8 mouse cellular contexts compared by ENCODE assay signal in the genomic region with DNA sequence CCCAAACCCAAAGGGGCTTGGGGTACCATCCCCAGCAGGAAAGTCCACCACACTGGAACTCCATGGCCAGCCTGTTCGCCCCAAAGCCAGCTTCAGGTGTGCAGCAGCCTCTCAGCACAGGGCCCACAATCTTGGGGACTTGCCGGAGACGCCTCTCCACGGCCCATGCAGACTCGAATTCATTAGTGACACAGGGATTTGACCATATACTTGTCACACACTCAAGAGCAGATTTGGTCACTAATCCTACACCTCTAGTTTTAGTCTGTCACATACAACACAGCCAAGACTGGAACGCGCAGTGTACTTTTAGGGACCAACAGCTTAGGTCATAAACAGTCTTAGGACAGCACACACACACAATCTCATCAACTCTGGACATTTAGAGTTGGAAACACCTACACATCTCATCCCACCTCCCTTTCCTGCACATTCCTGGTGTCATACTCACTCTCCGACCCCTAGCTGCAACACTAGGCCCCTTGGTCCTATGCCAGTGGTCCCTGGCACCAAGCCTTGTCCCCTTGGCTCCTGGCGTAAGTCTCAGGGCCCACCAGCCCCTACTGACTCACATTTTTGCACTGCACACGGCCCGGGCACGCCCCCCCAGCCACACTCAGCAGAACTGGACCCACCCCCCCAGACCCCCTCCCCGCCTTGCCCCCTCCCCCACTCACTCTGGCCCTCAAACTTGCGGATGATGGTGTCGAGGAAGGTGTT. TPM values are rescaled to one million over a fixed set of nuclear protein-coding genes. Genes with fewer than 3 reads are reported as not detected.
A peak's percentile ranks its signal among the peaks of the same experiment; 100 is the strongest.
DNase-seq lines count a peak whose midpoint lies in the region; ATAC-seq lines count a peak whose summit lies in the region.

No protein-coding gene starts in this region.

- ATAC-seq in liver, embryonic 11.5 days (replicated peaks; ENCODE audit: low FRiP score), result no peak
- ATAC-seq in embryonic facial prominence, embryonic 13.5 days (ENCODE audit: insufficient number of reproducible peaks, insufficient read depth, low FRiP score, low TSS enrichment, low read depth), result no peak
- no peak for ATAC-seq in intestine, embryonic 14.5 days (replicated peaks; ENCODE audit: low FRiP score, low TSS enrichment, low read depth)
- ATAC-seq in neural tube, embryonic 14.5 days (ENCODE audit: low read depth), result no peak
- ATAC-seq in megakaryocyte-erythroid progenitor cell, adult 5-6 weeks (replicated peaks; ENCODE audit: low FRiP score, low TSS enrichment, poor library complexity, severe bottlenecking), result no peak

- peak overlapping the region; percentile 63 for H3K4me3 ChIP-seq in liver, embryonic 11.5 days (ENCODE audit: low read depth, low read length)
- H3K4me3 ChIP-seq in embryonic facial prominence, embryonic 13.5 days, result peak overlapping the region; percentile 63
- H3K4me3 ChIP-seq in intestine, embryonic 14.5 days (ENCODE audit: low read depth, low read length), result peak overlapping the region; percentile 68
- peak overlapping the region; percentile 75 for H3K4me3 ChIP-seq in neural tube, embryonic 14.5 days (ENCODE audit: low read depth, low read length)

- peaks cover 78% of the 10 kb centered on the region for H3K27me3 ChIP-seq in liver, embryonic 11.5 days (replicated peaks; ENCODE audit: control insufficient read depth, insufficient read depth, low read length)
- peaks cover 91% of the 10 kb centered on the region for H3K27me3 ChIP-seq in embryonic facial prominence, embryonic 13.5 days
- H3K27me3 ChIP-seq in intestine, embryonic 14.5 days (replicated peaks; ENCODE audit: control insufficient read depth, insufficient read depth, low read length), result peaks cover 2% of the 10 kb centered on the region; the same call in 1 of the 2 replicates
- peaks cover 3% of the 10 kb centered on the region; the same call in 1 of the 2 replicates for H3K27me3 ChIP-seq in neural tube, embryonic 14.5 days (ENCODE audit: control insufficient read depth, insufficient read depth, low read length)

- H3K4me2 ChIP-seq in liver, embryonic 11.5 days, result peak overlapping the region; percentile 88
- peak overlapping the region; percentile 100 for H3K4me2 ChIP-seq in embryonic facial prominence, embryonic 13.5 days
- H3K4me2 ChIP-seq in intestine, embryonic 14.5 days (ENCODE audit: low read length), result peak overlapping the region; percentile 90
- peak overlapping the region; percentile 99 for H3K4me2 ChIP-seq in neural tube, embryonic 14.5 days (ENCODE audit: low read depth, low read length)

- no peak overlapping the region for H3K27ac ChIP-seq in liver, embryonic 11.5 days (ENCODE audit: low read depth, low read length)
- no peak overlapping the region for H3K27ac ChIP-seq in embryonic facial prominence, embryonic 13.5 days
- peak overlapping the region; percentile 92; the same call in 1 of the 2 replicates for H3K27ac ChIP-seq in intestine, embryonic 14.5 days (ENCODE audit: low read depth)
- peak overlapping the region; percentile 95 for H3K27ac ChIP-seq in neural tube, embryonic 14.5 days (ENCODE audit: low read depth, low read length)

- peak overlapping the region; percentile 59 for H3K9ac ChIP-seq in liver, embryonic 11.5 days (ENCODE audit: low read depth, low read length)
- peak overlapping the region; percentile 73 for H3K9ac ChIP-seq in embryonic facial prominence, embryonic 13.5 days
- peak overlapping the region; percentile 74 for H3K9ac ChIP-seq in intestine, embryonic 14.5 days (ENCODE audit: low read length)
- H3K9ac ChIP-seq in neural tube, embryonic 14.5 days (replicated peaks; ENCODE audit: low read depth, low read length), result peak overlapping the region; percentile 81

- WGBS in liver, embryonic 11.5 days, result 40% methylated on average over 15 of the region's 15 CpGs
- WGBS in embryonic facial prominence, embryonic 13.5 days, result 39% methylated on average over 15 of the region's 15 CpGs
- WGBS in intestine, embryonic 14.5 days, result 31% methylated on average over 15 of the region's 15 CpGs
- 32% methylated on average over 14 of the region's 15 CpGs for WGBS in neural tube, embryonic 14.5 days

- H3K4me1 ChIP-seq in liver, embryonic 11.5 days (replicated peaks; ENCODE audit: control insufficient read depth, insufficient read depth, low read length), result peaks cover 34% of the 10 kb centered on the region
- H3K4me1 ChIP-seq in embryonic facial prominence, embryonic 13.5 days, result peaks cover 34% of the 10 kb centered on the region
- H3K4me1 ChIP-seq in intestine, embryonic 14.5 days (replicated peaks; ENCODE audit: control insufficient read depth, insufficient read depth, low read length), result peaks cover 52% of the 10 kb centered on the region
- H3K4me1 ChIP-seq in neural tube, embryonic 14.5 days (ENCODE audit: control insufficient read depth, insufficient read depth, low read length), result peaks cover 43% of the 10 kb centered on the region

- DNase-seq in liver, embryonic 11.5 days (ENCODE audit: low spot score), result no peak
- DNase-seq in liver, result no peak
- no peak for DNase-seq in intestine, embryonic 14.5 days (ENCODE audit: low spot score)
- no peak for DNase-seq in yolk sac, embryonic 10.5 days (ENCODE audit: low spot score)
- no peak for DNase-seq in layer of hippocampus, adult 18-20 months (ENCODE audit: low spot score in 2 of 2)

- no peaks in the 10 kb centered on the region for H3K36me3 ChIP-seq in liver, embryonic 11.5 days (ENCODE audit: control insufficient read depth, insufficient read depth, low read length)
- no peaks in the 10 kb centered on the region for H3K36me3 ChIP-seq in embryonic facial prominence, embryonic 13.5 days
- 0 out of 2 replicates have a peak, but pooled peaks cover 3% of the 10 kb centered on the region for H3K36me3 ChIP-seq in intestine, embryonic 14.5 days (ENCODE audit: control insufficient read depth, insufficient read depth, low read length)
- H3K36me3 ChIP-seq in neural tube, embryonic 14.5 days (ENCODE audit: control insufficient read depth, insufficient read depth, low read length), result no peaks in the 10 kb centered on the region

- no peaks in the 10 kb centered on the region for H3K9me3 ChIP-seq in liver, embryonic 11.5 days (ENCODE audit: control insufficient read depth, low read length)
- H3K9me3 ChIP-seq in embryonic facial prominence, embryonic 13.5 days, result no peaks in the 10 kb centered on the region
- no peaks in the 10 kb centered on the region for H3K9me3 ChIP-seq in intestine, embryonic 14.5 days (ENCODE audit: control insufficient read depth, low read length)
- H3K9me3 ChIP-seq in neural tube, embryonic 14.5 days (ENCODE audit: control insufficient read depth, low read length), result no peaks in the 10 kb centered on the region

RNA-seq across cellular contexts. Expression of a gene that starts 0.7 kb away (rescaled TPM):
- polyA plus RNA-seq in liver, embryonic 11.5 days (2014; fragmentation: Nextera tagmentation; extraction: Ambion mirVana), result 2.5 and 3.8 TPM in 2 replicates
- 1.3 and 1.4 TPM in 2 replicates for polyA plus RNA-seq in embryonic facial prominence, embryonic 13.5 days (2015; fragmentation: Nextera tagmentation; extraction: Ambion mirVana)
- 9.0 and 11.2 TPM in 2 replicates for polyA plus RNA-seq in intestine, embryonic 14.5 days (2014; fragmentation: Nextera tagmentation; extraction: Ambion mirVana)
- 13.6 and 17.0 TPM in 2 replicates for polyA plus RNA-seq in neural tube, embryonic 14.5 days (2014; fragmentation: Nextera tagmentation; extraction: Ambion mirVana)
- 1.2 TPM in 1 of 2 replicates, not detected in the other for total RNA-seq in megakaryocyte-erythroid progenitor cell, adult 5-6 weeks (2014; fragmentation: Nextera tagmentation)
- total RNA-seq in megakaryocyte-erythroid progenitor cell, adult 5-6 weeks (2017), result not detected in 2 replicates
- total RNA-seq in layer of hippocampus, adult 18-20 months (2021), result 10 to 100 TPM; 23.0 to 26.8 TPM

RNA-seq across cellular contexts. Expression of a gene that starts 13.9 kb away (rescaled TPM):
- 6.4 and 7.2 TPM in 2 replicates for polyA plus RNA-seq in liver, embryonic 11.5 days (2014; fragmentation: Nextera tagmentation; extraction: Ambion mirVana)
- polyA plus RNA-seq in embryonic facial prominence, embryonic 13.5 days (2015; fragmentation: Nextera tagmentation; extraction: Ambion mirVana), result 5.4 and 5.9 TPM in 2 replicates
- polyA plus RNA-seq in intestine, embryonic 14.5 days (2014; fragmentation: Nextera tagmentation; extraction: Ambion mirVana), result 6.6 and 6.8 TPM in 2 replicates
- polyA plus RNA-seq in neural tube, embryonic 14.5 days (2014; fragmentation: Nextera tagmentation; extraction: Ambion mirVana), result 4.2 and 9.6 TPM in 2 replicates
- not detected in 2 replicates for total RNA-seq in megakaryocyte-erythroid progenitor cell, adult 5-6 weeks (2014; fragmentation: Nextera tagmentation)
- 0.23 TPM in 1 of 2 replicates, not detected in the other for total RNA-seq in megakaryocyte-erythroid progenitor cell, adult 5-6 weeks (2017)
- total RNA-seq in layer of hippocampus, adult 18-20 months (2021), result 1 to 10 TPM; 6.8 to 7.0 TPM

RNA-seq across cellular contexts. Expression of a gene that starts 41.3 kb away (rescaled TPM):
- 0.75 and 1.0 TPM in 2 replicates for polyA plus RNA-seq in liver, embryonic 11.5 days (2014; fragmentation: Nextera tagmentation; extraction: Ambion mirVana)
- polyA plus RNA-seq in embryonic facial prominence, embryonic 13.5 days (2015; fragmentation: Nextera tagmentation; extraction: Ambion mirVana), result 0.25 and 0.50 TPM in 2 replicates
- 0.66 and 1.0 TPM in 2 replicates for polyA plus RNA-seq in intestine, embryonic 14.5 days (2014; fragmentation: Nextera tagmentation; extraction: Ambion mirVana)
- polyA plus RNA-seq in neural tube, embryonic 14.5 days (2014; fragmentation: Nextera tagmentation; extraction: Ambion mirVana), result 2.0 and 2.2 TPM in 2 replicates
- 1.9 and 5.2 TPM in 2 replicates for total RNA-seq in megakaryocyte-erythroid progenitor cell, adult 5-6 weeks (2014; fragmentation: Nextera tagmentation)
- total RNA-seq in megakaryocyte-erythroid progenitor cell, adult 5-6 weeks (2017), result 1.1 and 7.3 TPM in 2 replicates
- total RNA-seq in layer of hippocampus, adult 18-20 months (2021), result 1 to 10 TPM; 3.0 to 3.7 TPM

RNA-seq across cellular contexts. Expression of a gene that starts 42.8 kb away (rescaled TPM):
- polyA plus RNA-seq in liver, embryonic 11.5 days (2014; fragmentation: Nextera tagmentation; extraction: Ambion mirVana), result 54.6 and 55.2 TPM in 2 replicates
- 39.9 and 44.9 TPM in 2 replicates for polyA plus RNA-seq in embryonic facial prominence, embryonic 13.5 days (2015; fragmentation: Nextera tagmentation; extraction: Ambion mirVana)
- polyA plus RNA-seq in intestine, embryonic 14.5 days (2014; fragmentation: Nextera tagmentation; extraction: Ambion mirVana), result 56.4 and 64.0 TPM in 2 replicates
- polyA plus RNA-seq in neural tube, embryonic 14.5 days (2014; fragmentation: Nextera tagmentation; extraction: Ambion mirVana), result 47.2 and 47.7 TPM in 2 replicates
- 59.4 and 83.4 TPM in 2 replicates for total RNA-seq in megakaryocyte-erythroid progenitor cell, adult 5-6 weeks (2014; fragmentation: Nextera tagmentation)
- total RNA-seq in megakaryocyte-erythroid progenitor cell, adult 5-6 weeks (2017), result 8.3 and 24.8 TPM in 2 replicates
- total RNA-seq in layer of hippocampus, adult 18-20 months (2021), result 10 to 100 TPM; 57.0 to 60.1 TPM

Comparison
In these comparisons a context has a peak if more than half of its experiments do, and no peak if none do; other contexts are left out.
1. H3K27ac ChIP-seq: peak in intestine, embryonic 14.5 days (single experiment) and neural tube, embryonic 14.5 days (single experiment); none in liver, embryonic 11.5 days (single experiment) and embryonic facial prominence, embryonic 13.5 days (single experiment).
2. Peak in every context shown above with its lines, with median percentiles within 50 percentile points of each other: H3K4me2 ChIP-seq, H3K4me3 ChIP-seq and H3K9ac ChIP-seq.